Mouse (Mus musculus) cerebellum, adult 11-12 months (tissue): ENCODE results near the gene Ppp4c.

ENCODE experiments used
- DNase-seq: peaks from one replicate; pipeline ENCODE4 v3.0.0; 2022

Gene Ppp4c

DNA sequence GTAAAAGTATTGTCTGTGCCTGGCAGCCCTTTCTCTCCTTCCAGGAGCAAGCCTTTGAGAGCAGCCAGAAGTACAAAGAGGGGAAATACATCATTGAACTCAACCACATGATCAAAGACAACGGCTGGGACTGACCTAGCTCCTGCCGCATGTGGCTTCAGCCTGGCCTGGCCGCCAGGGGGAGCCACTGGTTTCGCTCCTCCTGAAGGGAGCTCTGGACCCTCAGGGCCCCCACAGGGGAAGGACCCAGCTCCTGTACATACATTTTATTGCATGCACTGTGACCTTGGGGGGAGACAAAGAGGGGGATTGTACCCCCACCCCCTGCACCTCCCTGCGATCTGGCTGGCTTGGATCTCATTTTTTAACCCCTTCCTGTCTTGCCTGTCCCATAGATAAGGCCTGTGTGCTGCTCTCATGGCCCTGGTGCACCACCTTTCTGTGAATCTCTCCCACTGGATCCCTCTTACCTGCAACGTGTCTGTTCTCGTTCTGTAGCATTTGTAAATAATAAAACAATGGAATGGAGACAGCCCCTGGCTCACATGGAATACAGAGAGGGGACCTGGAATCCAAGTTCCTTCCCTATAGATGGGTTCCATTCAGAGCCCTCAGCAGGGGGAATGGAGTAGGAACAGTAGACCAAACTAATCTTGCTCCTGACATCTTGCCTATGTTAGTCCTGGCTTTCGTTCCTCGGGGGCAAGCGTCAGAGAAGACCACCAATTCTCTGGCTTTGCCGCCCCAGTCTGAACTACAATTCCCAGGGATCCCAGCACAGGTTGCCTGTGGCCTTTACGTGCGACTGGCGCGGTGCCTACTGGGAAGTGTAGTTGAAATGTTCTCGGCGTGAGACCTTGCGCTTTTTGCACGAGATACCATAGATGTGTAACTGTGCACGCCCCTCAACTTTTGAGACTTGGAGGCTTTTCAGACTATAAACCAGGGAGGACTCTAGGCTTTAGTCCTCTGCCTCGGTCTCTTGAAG, 12.0 kb downstream of the Ppp4c start:
- DNase-seq, result peak; percentile 86

GRCm38 (mm10) chr7:126779101-126779500, 13.2 kb downstream of the Ppp4c start:
- peak; percentile 36 for DNase-seq

- DNase-seq, result peak; percentile 66
These were observed 14.1 kb downstream of the Ppp4c start for GRCm38 (mm10) chr7:126778147-126778546.

DNA sequence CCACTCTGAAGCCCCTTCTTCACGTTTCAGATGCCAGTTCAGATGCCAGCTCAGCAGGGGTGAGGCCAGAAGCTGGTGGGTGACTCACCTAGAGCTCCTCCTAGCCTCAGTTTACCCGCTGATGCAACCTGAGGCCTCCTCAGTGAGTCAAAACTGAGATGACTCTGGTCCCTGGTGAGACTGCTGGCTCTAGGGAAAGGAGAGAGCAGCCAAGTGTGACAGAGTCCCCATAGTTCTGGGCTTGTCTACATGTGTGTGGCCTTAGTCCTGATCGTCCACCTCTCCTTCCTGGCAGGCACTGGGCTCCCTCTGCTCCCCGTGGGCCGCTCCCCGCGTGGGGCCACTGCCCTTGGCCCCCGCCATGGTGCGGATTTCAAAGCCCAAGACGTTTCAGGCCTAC, 14.8 kb downstream of the Ppp4c start:
- peak; percentile 76 for DNase-seq

DNA sequence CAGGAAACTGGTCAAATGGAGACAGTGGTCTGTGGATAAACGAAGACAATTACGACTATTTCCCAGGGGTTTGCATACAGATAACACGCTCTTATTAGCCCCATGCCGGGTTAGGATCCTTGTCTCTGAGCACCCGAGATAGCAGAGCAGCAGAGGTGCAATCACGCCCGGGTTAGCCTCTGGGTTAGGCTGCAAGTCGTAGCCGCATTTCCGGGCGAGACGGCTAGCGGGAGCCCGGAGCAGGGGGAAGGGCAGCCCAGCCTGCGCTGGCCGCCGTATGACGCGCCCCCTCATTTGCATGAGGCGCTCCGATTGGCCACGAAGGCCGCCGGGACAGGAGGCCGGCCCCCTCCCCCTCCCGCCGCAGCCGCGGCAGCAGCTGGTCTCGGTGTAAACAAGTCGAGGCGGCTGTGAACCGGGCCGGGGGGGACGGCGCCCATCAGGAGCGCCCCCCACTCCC, 15.7 kb downstream of the Ppp4c start, which contains the start of gene Ypel3:
Gene Ypel3 (plus strand): TSS at position 358 of the 460 bp plus-strand sequence.
- DNase-seq, result peak; percentile 98

- DNase-seq, result peak; percentile 50
These were observed 16.4 kb downstream of the Ppp4c start for GRCm38 (mm10) chr7:126775978-126776234.

- DNase-seq, result peak; percentile 36
These were observed 16.9 kb downstream of the Ppp4c start for GRCm38 (mm10) chr7:126775185-126775977.

GRCm38 (mm10) chr7:126774463-126774862, 17.8 kb downstream of the Ppp4c start:
- DNase-seq, result no peak

DNA sequence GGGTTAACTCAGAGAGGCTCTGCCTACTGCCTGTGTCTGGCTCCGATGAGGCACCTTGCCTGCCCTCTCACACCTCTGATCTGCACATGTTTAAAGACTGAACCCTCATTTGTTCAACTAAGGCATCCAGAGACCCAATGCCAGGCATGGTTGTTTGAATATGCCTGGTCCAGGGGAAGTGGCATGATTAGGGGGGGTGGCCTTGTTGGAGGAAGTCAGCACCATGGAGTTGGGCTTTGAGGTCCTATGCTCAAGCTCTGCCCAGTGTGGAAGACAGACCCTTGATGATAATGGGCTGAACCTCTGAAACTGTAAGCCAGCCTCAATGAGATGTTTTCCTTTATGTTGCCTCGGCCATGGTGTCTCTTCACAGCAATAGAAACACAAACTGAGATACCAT, 18.9 kb downstream of the Ppp4c start:
- no peak for DNase-seq

DNA sequence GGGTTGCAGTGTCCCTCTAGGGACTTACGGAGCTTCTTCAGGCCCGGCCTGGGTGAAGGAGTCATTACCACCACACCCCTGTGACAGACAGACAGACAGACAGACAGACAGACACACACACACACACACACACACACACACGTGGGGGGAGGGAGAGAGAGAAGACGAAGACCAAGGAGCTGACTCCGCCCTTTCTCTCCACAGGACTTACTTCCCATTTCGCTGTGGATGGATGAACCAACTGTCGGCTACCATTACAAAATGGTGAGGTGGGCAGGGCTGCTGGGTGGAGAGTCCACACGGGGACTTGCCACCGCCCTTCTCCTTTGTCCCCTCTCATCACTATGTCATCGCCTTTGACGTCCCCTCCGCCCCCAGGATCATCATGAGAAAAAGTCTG, 21.5 kb downstream of the Ppp4c start:
- no peak for DNase-seq

GRCm38 (mm10) chr7:126767001-126767400, 25.3 kb downstream of the Ppp4c start:
- DNase-seq, result peak; percentile 9

GRCm38 (mm10) chr7:126766201-126766600, 26.1 kb downstream of the Ppp4c start, which contains the start of gene Gdpd3:
TSS of gene Gdpd3 (plus strand) at chr7:126766334.
- peak; percentile 41 for DNase-seq

DNA sequence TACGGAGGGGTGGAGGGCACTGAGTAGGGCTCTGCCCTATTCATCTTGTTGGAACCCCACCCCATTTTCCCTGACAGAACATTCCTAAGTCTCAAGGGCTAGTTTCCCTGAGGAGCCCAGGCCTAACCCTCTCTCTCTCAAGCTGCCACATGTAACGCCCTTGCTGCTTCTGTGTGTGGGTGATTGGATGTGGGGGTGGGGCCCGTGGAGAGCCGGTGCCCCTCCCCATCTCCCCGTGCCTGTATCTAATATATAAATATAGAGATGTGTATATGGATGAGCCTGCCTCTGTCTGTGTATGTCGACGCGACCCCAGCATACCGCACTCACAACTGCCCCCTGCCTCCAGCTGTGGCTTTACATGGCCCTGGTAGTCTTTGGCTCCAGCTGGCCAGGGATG, 26.8 kb downstream of the Ppp4c start:
- peak; percentile 32 for DNase-seq

DNA sequence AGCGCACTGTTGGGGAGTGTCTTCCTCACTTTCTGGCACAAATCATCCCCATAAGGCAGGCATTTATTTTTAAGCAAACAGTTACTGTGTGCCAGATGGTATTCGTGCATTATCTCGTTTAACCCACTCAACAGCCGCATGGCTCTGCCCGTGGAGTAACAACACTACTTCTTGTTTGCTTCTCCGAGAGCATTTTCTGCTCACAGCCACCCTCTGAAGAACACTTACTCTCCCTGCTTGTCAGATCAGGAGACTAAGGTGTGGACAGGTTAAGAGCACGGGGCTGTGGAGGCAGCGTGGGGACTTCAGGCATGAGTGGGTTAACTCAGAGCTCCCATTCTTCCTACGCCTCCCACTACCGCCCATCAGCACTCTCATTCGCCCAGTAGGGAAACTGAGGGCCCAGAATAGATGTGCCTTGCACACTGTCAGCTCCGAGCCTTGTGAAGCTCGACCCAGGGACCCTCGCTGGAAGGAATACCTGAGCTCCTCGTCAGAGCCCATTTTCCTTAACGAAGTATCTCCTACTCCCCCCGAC, 29.8 kb downstream of the Ppp4c start:
- peak; percentile 29 for DNase-seq

DNA sequence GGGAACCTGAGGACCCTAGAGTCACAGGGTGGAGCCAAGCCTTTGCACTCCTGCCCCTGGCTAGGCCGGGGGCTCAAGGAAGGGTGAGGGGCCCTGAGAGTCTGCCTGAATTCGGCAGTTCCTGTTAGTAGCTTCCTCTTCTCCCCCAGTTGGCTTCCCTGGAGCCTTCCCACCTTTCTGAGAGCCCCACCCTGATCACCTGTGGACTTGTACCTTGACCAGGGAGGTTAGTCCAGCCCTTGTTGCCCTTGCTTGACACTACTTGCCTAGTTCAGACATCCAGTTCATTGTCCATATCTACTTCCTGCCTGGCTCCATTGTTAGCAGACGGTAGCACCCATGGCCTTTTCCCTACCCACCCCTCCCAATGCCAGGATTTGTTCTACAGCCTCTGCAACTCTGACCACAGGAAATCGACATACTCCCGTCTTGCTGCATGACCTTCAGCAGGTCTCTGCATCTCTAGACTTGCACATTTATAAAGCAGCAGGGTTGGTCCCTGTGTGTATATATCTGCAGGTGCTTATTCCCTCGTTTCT, 30.7 kb downstream of the Ppp4c start:
- DNase-seq, result peak; percentile 25

- peak; percentile 39 for DNase-seq
These were observed 31.3 kb downstream of the Ppp4c start for GRCm38 (mm10) chr7:126760956-126761355.

DNA sequence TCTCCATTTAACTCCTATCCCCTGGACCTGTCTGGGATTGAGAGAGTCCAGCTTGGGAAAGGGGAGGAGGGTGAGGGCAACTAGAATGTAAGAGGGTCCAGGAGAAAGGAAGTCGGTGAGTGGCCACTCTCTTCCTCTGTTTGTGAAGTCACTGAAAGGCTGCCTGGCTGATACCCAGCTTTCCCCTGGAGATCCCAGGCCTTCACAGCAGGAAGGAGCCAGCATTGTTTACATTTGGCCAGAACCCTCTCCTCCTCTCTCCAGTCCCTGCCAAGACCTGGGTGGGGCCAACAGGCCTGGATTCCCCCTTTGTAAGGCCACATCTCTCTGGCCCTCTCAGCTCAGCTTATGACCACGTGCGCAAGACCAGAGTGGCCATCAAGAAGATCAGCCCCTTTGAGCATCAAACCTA, 31.9 kb downstream of the Ppp4c start:
- peak; percentile 83 for DNase-seq

GRCm38 (mm10) chr7:126759672-126760390, 32.5 kb downstream of the Ppp4c start:
- peak; percentile 83 for DNase-seq

DNA sequence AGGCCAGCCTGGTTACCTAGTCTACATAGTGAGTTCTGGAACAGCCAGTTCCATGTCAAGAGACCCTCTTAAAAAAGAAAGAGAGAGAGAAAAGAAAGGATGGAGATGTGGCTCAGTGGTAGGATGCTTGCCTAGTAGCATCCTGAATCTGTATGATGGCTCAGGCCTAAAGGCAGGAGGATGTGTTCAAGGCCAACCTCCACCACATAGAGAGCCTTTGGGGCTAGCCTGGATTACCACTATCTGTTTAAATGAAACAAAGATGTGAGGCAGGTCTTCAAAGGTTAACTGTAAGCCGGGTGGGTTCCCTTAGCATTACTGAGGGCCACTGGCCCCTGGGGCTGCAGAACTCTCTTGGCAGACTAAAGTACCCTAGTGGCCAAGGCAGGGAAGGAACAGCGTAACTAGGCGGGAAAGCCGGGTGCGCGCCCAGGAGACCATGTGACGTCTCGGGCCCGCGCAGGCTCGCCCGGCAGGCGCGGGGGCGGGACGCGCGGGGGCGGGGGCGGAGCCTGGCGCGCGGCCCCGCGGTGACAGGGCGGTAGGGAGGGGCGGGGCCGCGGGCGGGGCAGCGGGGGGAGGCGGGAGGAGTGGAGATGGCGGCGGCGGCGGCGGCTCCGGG, 33.1 kb downstream of the Ppp4c start, which contains the start of gene Mapk3:
Gene Mapk3 (plus strand): TSS at position 552 of the 622 bp plus-strand sequence.
- peak; percentile 92 for DNase-seq

DNA sequence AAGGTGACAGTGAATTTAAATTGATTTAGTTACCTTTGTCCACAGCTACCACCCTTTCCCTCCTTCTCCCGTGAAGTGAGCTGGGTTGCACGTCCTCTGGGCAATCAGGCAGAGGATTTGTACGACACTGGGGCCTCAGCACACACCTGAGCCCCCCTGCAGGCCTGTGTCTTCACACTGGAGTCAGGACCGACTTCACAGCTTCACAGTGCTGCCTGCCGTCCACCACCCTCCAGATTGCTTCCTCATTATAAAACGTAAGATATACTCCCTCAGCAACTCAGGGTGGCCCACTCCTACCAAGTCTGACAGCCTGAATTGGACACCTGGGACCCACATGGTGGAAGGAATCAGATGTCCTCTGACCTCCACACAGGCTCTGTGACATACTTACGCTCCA, 33.8 kb downstream of the Ppp4c start:
- peak; percentile 56 for DNase-seq

- peak; percentile 75 for DNase-seq
These were observed 37.4 kb downstream of the Ppp4c start for GRCm38 (mm10) chr7:126754866-126755265.
